24 mouse cellular contexts compared by ENCODE assay signal in genomic region chr16:10939932-10940331, GRCm38 (mm10).
DNase-seq lines count a peak whose midpoint lies in the region; ATAC-seq lines count a peak whose summit lies in the region.
"Had no signal": no experiment of that assay in that cellular context is flagged by ENCODE, and none has a peak within 500 bp of the region (broad histone marks: within the 10 kb centered on the region; RNA-seq: fewer than 3 reads in every experiment).

No protein-coding gene starts in this region.

- peak overlapping the region; percentile 30; the same call in 1 of the 2 replicates for H3K27ac ChIP-seq in hindbrain, embryonic 10.5 days
- H3K27ac ChIP-seq in hindbrain, embryonic 11.5 days (ENCODE audit: low read depth, low read length) = no peak overlapping the region
- H3K27ac ChIP-seq in liver, embryonic 16.5 days (ENCODE audit: low read length) = no peak overlapping the region
- H3K27ac ChIP-seq in liver, embryonic 11.5 days (ENCODE audit: low read depth, low read length) = no peak overlapping the region
- H3K27ac ChIP-seq in midbrain, embryonic 10.5 days (replicated peaks) = peak overlapping the region; percentile 39; the same call in 1 of the 2 replicates
- no peak overlapping the region for H3K27ac ChIP-seq in midbrain, embryonic 15.5 days
- H3K27ac ChIP-seq: embryonic facial prominence, embryonic 10.5 days; embryonic facial prominence, embryonic 12.5 days; forebrain, embryonic 13.5 days; forebrain, embryonic 15.5 days had no signal

- H3K4me1 ChIP-seq in hindbrain, embryonic 10.5 days (replicated peaks) = peaks cover 41% of the 10 kb centered on the region
- H3K4me1 ChIP-seq in hindbrain, embryonic 11.5 days (replicated peaks; ENCODE audit: control insufficient read depth, insufficient read depth, low read length) = no peaks in the 10 kb centered on the region
- no peaks in the 10 kb centered on the region for H3K4me1 ChIP-seq in liver, embryonic 16.5 days (ENCODE audit: control insufficient read depth, low read depth, low read length)
- 0 out of 2 replicates have a peak, but pooled peaks cover 4% of the 10 kb centered on the region for H3K4me1 ChIP-seq in liver, embryonic 11.5 days (replicated peaks; ENCODE audit: control insufficient read depth, insufficient read depth, low read length)
- H3K4me1 ChIP-seq in midbrain, embryonic 10.5 days = peaks cover 33% of the 10 kb centered on the region
- no peaks in the 10 kb centered on the region for H3K4me1 ChIP-seq in midbrain, embryonic 15.5 days
- H3K4me1 ChIP-seq: forebrain, embryonic 13.5 days; forebrain, embryonic 15.5 days had no signal

- H3K9ac ChIP-seq in hindbrain, embryonic 11.5 days (ENCODE audit: low read depth, low read length) = no peak overlapping the region
- H3K9ac ChIP-seq in liver, embryonic 16.5 days (ENCODE audit: low read depth, low read length) = no peak overlapping the region
- no peak overlapping the region for H3K9ac ChIP-seq in liver, embryonic 11.5 days (ENCODE audit: low read depth, low read length)
- no peak overlapping the region for H3K9ac ChIP-seq in midbrain, embryonic 15.5 days
- H3K9ac ChIP-seq: embryonic facial prominence, embryonic 12.5 days; forebrain, embryonic 13.5 days; forebrain, embryonic 15.5 days had no signal

- WGBS in hindbrain, embryonic 10.5 days = 89% methylated on average over 4 of the region's 4 CpGs
- 89% methylated on average over 4 of the region's 4 CpGs for WGBS in hindbrain, embryonic 11.5 days
- WGBS in liver, embryonic 16.5 days (ENCODE audit: insufficient replicate concordance) = 67% methylated on average over 4 of the region's 4 CpGs
- 83% methylated on average over 4 of the region's 4 CpGs for WGBS in liver, embryonic 11.5 days
- 93% methylated on average over 4 of the region's 4 CpGs for WGBS in midbrain, embryonic 10.5 days
- WGBS in midbrain, embryonic 15.5 days = 89% methylated on average over 4 of the region's 4 CpGs

- ATAC-seq in hindbrain, embryonic 11.5 days (ENCODE audit: low FRiP score) = no peak
- peak; percentile 47 for ATAC-seq in liver, embryonic 16.5 days (ENCODE audit: low read depth)
- ATAC-seq in liver, embryonic 11.5 days (replicated peaks; ENCODE audit: low FRiP score) = no peak
- no peak for ATAC-seq in midbrain, embryonic 15.5 days (replicated peaks)
- ATAC-seq: activated CD4-positive, CD25-positive, alpha-beta regulatory T cell, adult 4 months; CD4-positive, CD25-positive, alpha-beta regulatory T cell, adult 4 months; forebrain, embryonic 13.5 days; forebrain, embryonic 15.5 days; Patski had no signal

- no peaks in the 10 kb centered on the region for H3K9me3 ChIP-seq in hindbrain, embryonic 10.5 days
- H3K9me3 ChIP-seq in hindbrain, embryonic 11.5 days (ENCODE audit: control insufficient read depth, low read length) = no peaks in the 10 kb centered on the region
- H3K9me3 ChIP-seq in liver, embryonic 16.5 days (replicated peaks; ENCODE audit: control insufficient read depth, low read length) = no peaks in the 10 kb centered on the region
- H3K9me3 ChIP-seq in liver, embryonic 11.5 days (ENCODE audit: control insufficient read depth, low read length) = no peaks in the 10 kb centered on the region
- H3K9me3 ChIP-seq in midbrain, embryonic 10.5 days (replicated peaks) = no peaks in the 10 kb centered on the region
- H3K9me3 ChIP-seq in midbrain, embryonic 15.5 days = no peaks in the 10 kb centered on the region
- H3K9me3 ChIP-seq: embryonic facial prominence, embryonic 10.5 days; embryonic facial prominence, embryonic 12.5 days; forebrain, embryonic 13.5 days; forebrain, embryonic 15.5 days; G1E had no signal

- no peak overlapping the region for H3K4me2 ChIP-seq in hindbrain, embryonic 11.5 days (replicated peaks; ENCODE audit: low read depth, low read length)
- H3K4me2 ChIP-seq in liver, embryonic 16.5 days (ENCODE audit: low read depth, low read length) = no peak overlapping the region
- H3K4me2 ChIP-seq in liver, embryonic 11.5 days = no peak overlapping the region
- H3K4me2 ChIP-seq in midbrain, embryonic 15.5 days = no peak overlapping the region
- H3K4me2 ChIP-seq: embryonic facial prominence, embryonic 12.5 days; forebrain, embryonic 13.5 days; forebrain, embryonic 15.5 days had no signal

- H3K36me3 ChIP-seq in hindbrain, embryonic 10.5 days = no peaks in the 10 kb centered on the region
- no peaks in the 10 kb centered on the region for H3K36me3 ChIP-seq in hindbrain, embryonic 11.5 days (ENCODE audit: control insufficient read depth, insufficient read depth, low read length)
- H3K36me3 ChIP-seq in liver, embryonic 16.5 days (ENCODE audit: control insufficient read depth, insufficient read depth) = no peaks in the 10 kb centered on the region
- H3K36me3 ChIP-seq in liver, embryonic 11.5 days (ENCODE audit: control insufficient read depth, insufficient read depth, low read length) = no peaks in the 10 kb centered on the region
- no peaks in the 10 kb centered on the region for H3K36me3 ChIP-seq in midbrain, embryonic 10.5 days
- H3K36me3 ChIP-seq in midbrain, embryonic 15.5 days (replicated peaks) = no peaks in the 10 kb centered on the region
- H3K36me3 ChIP-seq: embryonic facial prominence, embryonic 10.5 days; embryonic facial prominence, embryonic 12.5 days; forebrain, embryonic 15.5 days; G1E had no signal

- H3K4me3 ChIP-seq in hindbrain, embryonic 10.5 days = no peak overlapping the region
- H3K4me3 ChIP-seq in hindbrain, embryonic 11.5 days (ENCODE audit: low read depth, low read length) = no peak overlapping the region
- H3K4me3 ChIP-seq in liver, embryonic 16.5 days (ENCODE audit: low read depth, low read length) = no peak overlapping the region
- H3K4me3 ChIP-seq in liver, embryonic 11.5 days (ENCODE audit: low read depth, low read length) = no peak overlapping the region
- no peak overlapping the region for H3K4me3 ChIP-seq in midbrain, embryonic 10.5 days
- H3K4me3 ChIP-seq in midbrain, embryonic 15.5 days = no peak overlapping the region
- H3K4me3 ChIP-seq: embryonic facial prominence, embryonic 10.5 days; embryonic facial prominence, embryonic 12.5 days; forebrain, embryonic 13.5 days; forebrain, embryonic 15.5 days had no signal

- no peaks in the 10 kb centered on the region for H3K27me3 ChIP-seq in hindbrain, embryonic 10.5 days (ENCODE audit: insufficient read depth, poor library complexity, severe bottlenecking)
- no peaks in the 10 kb centered on the region for H3K27me3 ChIP-seq in hindbrain, embryonic 11.5 days (ENCODE audit: control insufficient read depth, insufficient read depth, low read length)
- no peaks in the 10 kb centered on the region for H3K27me3 ChIP-seq in liver, embryonic 16.5 days (ENCODE audit: control insufficient read depth, insufficient read depth, low read depth, low read length)
- no peaks in the 10 kb centered on the region for H3K27me3 ChIP-seq in liver, embryonic 11.5 days (replicated peaks; ENCODE audit: control insufficient read depth, insufficient read depth, low read length)
- no peaks in the 10 kb centered on the region for H3K27me3 ChIP-seq in midbrain, embryonic 10.5 days (ENCODE audit: low read depth, poor library complexity, severe bottlenecking)
- no peaks in the 10 kb centered on the region for H3K27me3 ChIP-seq in midbrain, embryonic 15.5 days (replicated peaks)
- H3K27me3 ChIP-seq: CH12.LX; embryonic facial prominence, embryonic 12.5 days; forebrain, embryonic 13.5 days; forebrain, embryonic 15.5 days; Patski had no signal

- no peak for DNase-seq in hindbrain, embryonic 10.5 days (ENCODE audit: low spot score)
- DNase-seq in hindbrain, embryonic 11.5 days (ENCODE audit: low spot score) = no peak
- DNase-seq in liver, embryonic 11.5 days (ENCODE audit: low spot score) = no peak
- no peak for DNase-seq in midbrain, embryonic 10.5 days (ENCODE audit: low spot score)
- DNase-seq: adrenal gland, adult 8-10 months; adrenal gland, postnatal 14 days; adrenal gland, postnatal 36 days; B cell, adult 2 months; cerebellum, adult 11-12 months; cerebellum, adult 2 months; cerebellum, adult 9-10 months; cerebellum, postnatal 10 days; cerebellum, postnatal 25 days had no signal

Comparison
In these comparisons a context has a peak if more than half of its experiments do, and no peak if none do; other contexts are left out.
1. H3K27ac ChIP-seq: peak in hindbrain, embryonic 10.5 days (single experiment) and midbrain, embryonic 10.5 days (single experiment); none in hindbrain, embryonic 11.5 days (single experiment), liver, embryonic 16.5 days (single experiment), liver, embryonic 11.5 days (single experiment) and midbrain, embryonic 15.5 days (single experiment).